Mouse (Mus musculus) heart, postnatal 0 days (tissue): ENCODE data around the gene Cdkn2aip.

Experiments used
- CTCF ChIP-seq: IDR thresholded peaks from 2 replicates; pipeline ENCODE4 v1.5.1; 2016; ENCODE audit warnings: antibody characterized with exemption, control low read depth, low read depth
- EP300 ChIP-seq: IDR thresholded peaks from 2 replicates; pipeline ENCODE4 v1.6.1; 2016; ENCODE audit warnings: antibody characterized with exemption, low read depth

DNA sequence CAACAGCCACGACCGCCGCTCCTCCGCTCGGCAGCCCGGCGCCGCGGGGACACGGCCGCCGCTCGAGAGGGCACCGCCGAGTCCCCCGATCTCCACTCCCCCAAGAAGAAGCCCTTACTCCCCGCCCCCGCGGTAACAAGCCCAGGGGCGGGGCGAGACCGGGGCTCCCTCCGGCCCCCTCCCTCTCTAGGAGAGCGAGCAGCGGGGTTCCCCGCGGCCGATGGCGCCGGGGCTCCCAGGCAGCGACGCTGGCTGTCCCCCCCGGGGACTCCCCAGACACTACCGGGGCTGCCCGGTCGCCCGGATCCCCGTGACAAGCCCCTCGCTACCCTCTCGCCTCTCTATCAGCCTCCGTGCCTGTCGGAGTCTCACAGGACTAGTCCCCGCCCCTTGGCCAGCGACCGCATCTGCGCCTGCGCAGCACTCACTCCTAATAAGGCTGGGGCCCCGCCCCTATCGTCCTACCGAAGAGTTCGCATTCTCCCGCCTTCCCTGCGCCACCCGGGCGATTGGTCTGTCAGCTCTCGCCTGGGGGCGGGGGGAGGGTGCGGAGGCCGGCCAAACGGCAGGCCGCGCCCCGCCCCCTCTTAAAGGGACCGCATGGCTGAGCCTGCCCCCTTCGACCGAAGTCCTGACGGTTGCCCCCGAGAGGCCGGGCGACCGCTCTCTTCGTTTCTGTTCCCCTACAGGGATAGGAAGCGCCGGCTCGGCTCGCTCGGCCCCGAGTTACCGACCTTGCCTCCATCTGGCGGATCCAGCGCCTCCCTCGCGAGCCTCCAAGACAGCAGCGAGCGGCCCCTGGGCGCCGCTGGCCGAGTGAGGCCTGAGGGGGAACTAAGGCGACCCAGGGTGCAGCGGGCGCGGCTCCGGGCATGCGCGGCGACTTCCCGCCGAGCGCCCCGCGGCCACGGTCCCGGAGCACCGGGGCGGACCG, 38.7 kb downstream of the Cdkn2aip start, which contains the start of gene Ing2:
- TF ChIP-seq EP300 (peak; percentile 17; the same call in 1 of the 2 replicates), CTCF (no peak)
